Mouse (Mus musculus) c-Kit-positive CD71-negative TER-119-negative erythroid progenitor cells, embryonic 14.5 days (primary cell): Measurements from ENCODE around the gene Rps5.
"Not testable (repeated sequence)": the region's sequence is repeated elsewhere in the genome, so short reads cannot be mapped to it uniquely, and the experiment has no call there.

Experiments
- DNase-seq: peaks from one replicate; pipeline ENCODE4 v3.0.0-alpha.2; 2013; ENCODE audit warnings: low read depth

The Rps5 gene

DNA sequence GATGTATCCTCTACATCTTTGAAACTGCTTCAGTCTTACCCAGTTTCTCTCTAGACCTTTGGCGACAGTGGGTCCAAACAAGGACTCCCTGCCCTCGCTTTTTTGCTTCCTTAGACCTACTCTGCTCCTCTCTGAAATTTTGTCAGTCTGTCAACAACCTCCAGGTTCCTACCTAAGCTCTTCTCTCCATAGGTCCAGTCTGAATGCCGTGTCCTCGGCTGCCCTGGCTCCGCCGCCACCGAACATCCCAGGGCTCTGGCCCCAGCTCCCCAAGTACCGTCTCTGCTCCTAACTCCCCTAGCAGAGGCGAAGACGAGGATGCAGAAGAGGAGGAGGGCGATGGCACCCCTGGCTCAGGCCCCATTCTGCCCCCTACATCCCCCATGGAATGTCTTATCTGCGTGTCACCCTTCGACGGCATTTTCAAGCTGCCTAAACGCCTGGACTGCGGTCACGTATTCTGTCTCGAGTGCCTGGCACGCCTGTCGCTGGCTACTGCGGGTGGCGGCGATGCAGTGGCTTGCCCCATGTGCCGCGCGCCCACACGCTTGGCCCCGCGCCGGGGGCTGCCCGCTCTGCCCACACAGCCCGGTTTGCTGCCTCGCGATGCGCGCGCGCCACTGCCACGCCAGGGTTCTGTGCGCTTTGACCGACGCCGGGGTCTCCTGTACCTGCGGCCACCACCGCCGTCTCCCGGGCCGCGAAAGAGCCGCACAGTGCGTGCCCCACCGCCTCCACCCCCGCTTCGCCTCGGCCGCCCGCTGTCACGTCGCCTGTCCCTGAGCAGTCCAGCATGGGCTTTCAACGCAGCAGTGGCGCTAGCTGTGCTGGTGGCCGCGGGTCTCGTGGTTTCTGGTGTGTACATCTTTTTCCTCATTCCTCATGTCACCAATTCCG is 5.9 kb downstream of the Rps5 start:
- no peak for DNase-seq

DNA sequence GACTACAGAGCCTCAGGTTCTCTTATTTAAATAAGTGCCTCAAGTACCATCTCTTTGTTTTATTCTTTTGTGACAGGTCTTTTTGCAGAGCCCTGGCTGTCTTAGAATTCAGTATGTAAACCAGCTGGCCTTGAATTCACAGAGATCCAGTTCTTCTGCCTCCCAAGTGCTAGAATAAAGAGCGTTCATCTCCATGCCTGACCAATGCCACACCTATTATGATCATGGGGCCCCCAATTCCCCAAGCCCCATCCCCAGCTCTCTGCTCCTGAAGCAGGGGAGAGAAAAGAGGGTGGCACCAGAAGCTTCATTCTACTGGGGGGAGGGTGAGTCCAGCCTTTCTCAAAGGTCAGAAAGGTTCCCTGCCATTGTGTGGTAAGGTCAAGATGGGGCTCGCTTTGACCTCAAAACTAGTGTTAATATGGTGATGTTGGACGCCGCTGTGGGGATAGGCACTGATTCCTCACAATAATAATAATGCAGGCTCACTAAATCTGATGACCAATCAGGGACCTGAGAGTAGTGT is 11.6 kb downstream of the Rps5 start:
- no peak for DNase-seq

GRCm38 (mm10) chr7:12934808-12935207 is 12.7 kb downstream of the Rps5 start:
- no peak for DNase-seq

DNA sequence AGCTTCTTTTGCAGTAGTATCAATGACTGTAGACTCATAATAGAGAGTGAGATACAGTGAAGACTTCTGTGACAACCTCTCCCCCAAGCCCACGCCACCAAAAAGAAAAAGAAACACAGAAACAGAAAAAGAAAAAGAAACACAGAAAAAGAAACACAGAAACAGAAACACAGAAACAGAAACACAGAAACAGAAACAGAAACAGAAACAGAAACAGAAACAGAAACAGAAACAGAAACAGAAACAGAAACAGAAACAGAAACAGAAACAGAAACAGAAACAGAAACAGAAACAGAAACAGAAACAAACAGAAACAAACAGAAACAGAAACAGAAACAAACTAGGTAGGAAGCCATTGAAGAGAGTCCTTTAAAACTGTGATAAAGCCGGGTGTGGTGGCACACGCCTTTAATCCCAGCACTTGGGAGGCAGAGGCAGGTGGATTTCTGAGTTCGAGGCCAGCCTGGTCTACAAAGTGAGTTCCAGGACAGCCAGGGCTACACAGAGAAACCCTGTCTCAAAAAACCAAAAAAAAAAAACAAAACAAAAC is 15.2 kb downstream of the Rps5 start:
- DNase-seq = not testable (repeated sequence)

DNA sequence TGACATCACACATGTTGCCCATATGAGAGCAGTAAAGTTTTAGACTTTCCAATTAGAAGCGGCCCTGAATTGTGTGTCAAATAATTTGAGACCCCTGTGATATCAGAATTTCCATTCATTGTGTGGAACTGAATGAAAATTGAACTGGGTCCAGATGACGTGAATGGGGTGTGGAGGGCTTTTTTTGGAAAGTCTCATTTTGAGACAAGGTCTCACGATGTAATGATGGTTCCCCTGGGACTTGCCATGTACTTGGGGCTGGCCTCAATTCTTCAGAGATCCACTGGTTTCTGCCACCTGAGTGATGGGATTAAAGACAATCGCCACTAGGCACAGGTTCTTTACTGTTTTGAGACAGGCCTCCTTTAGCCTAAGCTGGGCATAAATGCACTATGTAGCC is 18.5 kb downstream of the Rps5 start:
- DNase-seq = no peak

DNA sequence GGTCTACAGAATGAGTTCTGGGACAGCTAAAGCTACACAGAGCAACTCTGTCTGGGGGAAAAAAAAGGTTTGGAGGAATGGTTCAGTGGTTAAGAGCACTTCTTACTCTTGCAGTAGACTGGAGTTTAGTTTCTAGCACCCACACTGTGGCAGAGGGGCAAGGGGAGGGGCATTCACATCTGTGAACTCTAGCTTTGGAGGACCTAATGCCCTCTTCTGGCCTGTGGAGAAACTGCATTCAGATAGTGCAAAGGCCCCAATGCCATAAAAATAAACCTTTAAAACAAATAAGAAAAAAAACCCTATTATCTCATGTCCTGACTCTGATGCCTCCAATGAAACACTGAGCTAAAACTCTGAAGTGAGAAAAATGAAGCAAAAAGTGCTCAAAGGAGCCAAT is 21.4 kb downstream of the Rps5 start:
- no peak for DNase-seq

DNA sequence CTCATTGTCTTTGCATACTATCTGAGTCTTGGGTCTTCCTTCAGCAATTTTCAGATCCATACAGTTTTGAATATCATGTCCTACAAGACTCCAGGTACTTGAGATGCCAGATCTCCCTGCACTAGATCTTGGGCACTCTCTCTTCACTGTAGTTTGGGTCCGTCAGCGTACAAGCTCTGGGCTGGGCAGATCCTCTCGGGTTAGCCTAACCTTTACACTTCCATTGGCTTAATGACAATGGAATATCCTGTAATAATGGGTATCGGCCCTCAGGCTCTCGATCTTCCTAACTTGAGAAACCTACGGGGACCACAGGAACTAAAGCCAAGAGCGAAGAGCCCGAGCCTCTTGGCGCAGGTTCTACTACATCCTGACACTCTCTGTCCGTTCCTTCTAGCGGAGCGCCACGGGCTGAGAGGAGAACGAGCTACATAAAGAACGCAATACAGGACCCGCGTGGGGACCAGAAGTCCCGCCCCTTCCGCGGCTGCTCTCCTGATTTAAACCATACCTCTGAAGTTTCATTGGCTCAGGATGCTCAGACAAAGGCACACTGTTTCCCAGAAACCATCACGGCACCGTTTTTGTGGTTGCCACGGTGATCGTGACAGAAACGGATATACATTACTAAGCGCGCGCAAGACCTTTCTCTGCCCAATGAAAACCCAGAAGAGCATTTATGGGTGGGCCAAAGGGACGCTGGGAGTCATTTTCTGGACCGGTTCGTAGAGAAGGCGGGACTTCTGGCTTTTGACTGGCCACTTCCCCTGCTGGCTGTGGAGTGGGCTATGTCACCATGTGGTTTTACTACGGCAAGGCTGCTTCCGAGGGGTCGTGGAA is 27.2 kb downstream of the Rps5 start:
- DNase-seq = peak; percentile 78

- DNase-seq = no peak
Measured at GRCm38 (mm10) chr7:12949872-12950229, 27.8 kb downstream of the Rps5 start.

GRCm38 (mm10) chr7:12954896-12955295 is 32.8 kb downstream of the Rps5 start:
- no peak for DNase-seq

- no peak for DNase-seq
Measured at GRCm38 (mm10) chr7:12957511-12957910, 35.4 kb downstream of the Rps5 start.

- DNase-seq = no peak
Measured at GRCm38 (mm10) chr7:12958948-12959347, 36.9 kb downstream of the Rps5 start.

GRCm38 (mm10) chr7:12959718-12960117 is 37.6 kb downstream of the Rps5 start:
- DNase-seq = no peak

DNA sequence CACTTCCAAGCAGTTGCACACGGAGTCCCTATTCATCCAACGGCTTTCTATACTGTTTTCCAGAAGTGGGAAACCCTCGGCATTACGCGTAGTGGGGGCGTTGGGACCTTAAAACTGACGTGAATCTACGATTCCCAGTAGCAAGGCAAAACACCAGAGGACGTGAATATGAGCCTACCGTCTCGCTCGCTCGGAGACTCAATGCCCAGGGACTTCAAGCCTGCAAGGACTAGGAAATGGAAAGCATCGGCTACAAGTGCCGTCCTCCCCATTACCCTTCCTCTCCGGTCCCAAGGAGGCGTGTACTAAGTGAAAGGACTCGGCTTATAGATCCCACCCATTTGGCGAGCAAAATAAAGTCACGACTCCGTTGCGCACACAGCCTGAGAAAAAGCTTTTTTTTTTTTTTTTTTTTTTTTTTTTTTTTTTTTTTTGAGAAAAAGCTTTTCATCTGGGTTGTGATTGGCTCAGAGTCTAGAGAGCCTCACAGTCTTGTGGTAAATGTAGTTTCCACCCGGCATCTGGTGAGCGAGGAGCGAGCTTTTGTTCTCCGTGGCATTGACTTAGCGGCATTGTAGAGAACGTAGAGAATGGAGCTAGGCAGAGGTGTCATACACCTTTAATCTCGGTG is 39.5 kb downstream of the Rps5 start:
- DNase-seq = peak; percentile 64

DNA sequence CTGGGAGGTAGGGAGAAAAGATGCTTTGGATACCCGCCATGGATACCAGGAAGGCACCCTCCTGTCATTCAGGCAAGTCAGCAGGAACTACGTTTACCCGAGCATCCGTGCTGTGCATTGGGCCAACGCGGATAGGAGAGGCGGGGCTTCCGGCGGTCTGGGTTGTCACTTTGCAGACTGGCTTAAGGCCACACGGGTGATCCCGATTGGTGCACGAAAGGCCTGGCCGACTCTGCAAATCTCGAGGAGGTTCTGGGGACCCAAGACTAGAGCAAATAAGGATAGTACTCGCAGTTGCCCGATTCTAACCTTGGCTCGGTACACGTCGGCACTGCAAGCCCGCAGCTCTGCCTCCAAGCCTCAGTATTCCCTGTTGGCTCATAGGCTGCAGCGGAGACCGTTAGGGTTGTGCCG is 43.6 kb downstream of the Rps5 start, which contains the start of gene Zfp324:
Gene Zfp324, plus strand, starts transcription at position 161 of the 414 bp plus-strand sequence.
- DNase-seq = peak; percentile 77

- DNase-seq = no peak
Measured at GRCm38 (mm10) chr7:12966104-12966845, 44.2 kb downstream of the Rps5 start.

- no peak for DNase-seq
Measured at GRCm38 (mm10) chr7:12970906-12971305, 48.8 kb downstream of the Rps5 start.
